Mouse (Mus musculus) brain, adult 10 weeks (tissue): ENCODE data around the gene Dennd4b. TPM values are rescaled to one million over a fixed set of nuclear protein-coding genes. Genes with fewer than 3 reads are reported as not detected.

ENCODE experiments used
- polyA plus RNA-seq: library from polyadenylated mRNA; stranded (reverse); fragments of 350-450 nt; fragmentation: Illumina TruSeq; extraction: RNeasy Lipid Tissue Mini Kit (QIAGEN cat#74804); gene quantifications from one replicate; pipeline ENCODE4 v1.2.3, GENCODE M21; 2015; ENCODE audit warnings: low read depth, low replicate concordance

Gene Dennd4b
- polyA plus RNA-seq: 19.6 TPM

DNA sequence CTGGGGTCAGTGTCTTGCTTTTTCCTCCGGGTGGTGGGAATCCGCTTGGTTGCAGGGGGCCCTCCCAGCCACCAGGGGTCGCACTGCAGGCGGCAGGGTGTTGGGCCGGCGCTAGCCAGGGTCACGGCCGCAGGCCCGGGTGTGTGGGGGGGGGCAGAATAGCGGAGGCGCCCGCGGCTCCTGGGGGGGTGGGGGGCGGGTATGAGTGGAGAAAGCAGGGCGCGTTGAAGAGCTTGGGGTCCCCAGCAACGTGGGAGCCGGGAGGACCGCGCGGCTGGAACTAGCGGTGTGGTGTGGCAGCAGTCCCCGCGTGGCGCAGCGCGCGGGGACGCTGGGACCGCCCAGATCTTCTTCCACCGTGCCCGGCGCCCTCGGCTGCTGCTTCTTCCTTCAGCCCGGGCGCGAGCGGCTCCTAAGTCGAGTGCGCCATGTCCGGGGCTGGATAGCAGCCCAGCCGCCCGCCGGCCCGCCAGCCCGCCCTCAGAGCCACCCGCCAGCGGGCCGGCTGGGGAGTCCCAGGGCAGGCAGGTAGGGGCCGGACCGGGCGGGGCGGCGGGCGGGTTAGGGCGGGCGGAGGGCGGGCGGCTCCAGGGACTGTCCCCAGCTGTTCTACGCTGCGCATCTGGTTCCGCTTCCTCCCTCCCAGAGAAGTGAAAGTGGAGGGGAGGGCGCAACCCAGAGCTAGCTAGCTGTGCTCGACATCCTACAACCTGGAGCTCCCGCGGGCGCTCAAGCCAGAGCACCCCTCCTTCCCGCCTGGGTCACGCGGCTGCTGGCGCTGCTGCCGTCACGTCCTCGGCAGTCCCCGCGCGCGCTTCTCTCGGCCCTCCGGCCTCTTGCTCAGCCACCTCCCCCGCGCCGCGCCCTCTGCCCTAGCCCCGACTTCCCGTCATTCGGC is at the start of gene Dennd4b:
Gene Dennd4b, plus strand, starts transcription at position 152 of the 898 bp plus-strand sequence.

DNA sequence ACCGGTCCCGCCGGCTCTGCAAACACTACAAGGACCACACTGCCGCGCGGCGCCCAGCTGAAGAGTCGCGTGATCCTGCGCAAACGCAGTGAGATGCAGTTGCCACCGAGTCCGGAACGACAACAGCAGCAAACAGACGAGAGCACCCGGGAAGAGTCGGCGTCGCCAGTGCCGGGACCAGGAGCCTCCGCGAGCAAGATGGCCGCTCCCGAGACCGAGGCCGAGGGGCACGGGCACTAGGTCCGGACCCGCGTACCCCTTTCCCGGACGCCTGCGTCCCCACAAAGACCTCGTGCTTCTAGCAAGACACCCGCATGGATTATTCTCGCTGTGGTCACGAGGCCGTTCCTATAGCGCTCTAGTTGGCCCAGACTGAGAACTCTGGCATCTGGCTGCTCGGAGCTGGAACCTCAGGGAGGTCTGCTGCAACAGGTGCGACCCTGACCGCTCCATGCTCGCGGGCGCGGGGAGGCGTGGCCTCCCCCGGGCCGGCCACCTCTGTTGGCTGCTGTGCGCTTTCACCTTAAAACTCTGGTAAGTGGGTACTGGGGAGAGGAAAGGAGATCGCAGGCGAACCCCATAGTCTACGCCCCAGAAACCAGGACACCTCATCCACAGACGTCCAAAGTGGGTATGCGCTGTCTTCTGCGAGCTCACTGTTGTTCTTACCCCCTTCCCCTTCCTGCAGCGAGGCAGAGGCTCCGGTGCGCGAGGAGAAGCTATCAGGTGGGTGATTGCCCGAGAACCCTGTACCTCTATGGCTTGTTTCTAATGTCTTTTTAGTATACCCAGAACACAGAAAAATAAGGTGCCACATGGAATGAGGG is 33.3 kb upstream of the Dennd4b start, which contains the start of gene Jtb:
Gene Jtb, plus strand, starts transcription at position 91 of the 827 bp plus-strand sequence.

DNA sequence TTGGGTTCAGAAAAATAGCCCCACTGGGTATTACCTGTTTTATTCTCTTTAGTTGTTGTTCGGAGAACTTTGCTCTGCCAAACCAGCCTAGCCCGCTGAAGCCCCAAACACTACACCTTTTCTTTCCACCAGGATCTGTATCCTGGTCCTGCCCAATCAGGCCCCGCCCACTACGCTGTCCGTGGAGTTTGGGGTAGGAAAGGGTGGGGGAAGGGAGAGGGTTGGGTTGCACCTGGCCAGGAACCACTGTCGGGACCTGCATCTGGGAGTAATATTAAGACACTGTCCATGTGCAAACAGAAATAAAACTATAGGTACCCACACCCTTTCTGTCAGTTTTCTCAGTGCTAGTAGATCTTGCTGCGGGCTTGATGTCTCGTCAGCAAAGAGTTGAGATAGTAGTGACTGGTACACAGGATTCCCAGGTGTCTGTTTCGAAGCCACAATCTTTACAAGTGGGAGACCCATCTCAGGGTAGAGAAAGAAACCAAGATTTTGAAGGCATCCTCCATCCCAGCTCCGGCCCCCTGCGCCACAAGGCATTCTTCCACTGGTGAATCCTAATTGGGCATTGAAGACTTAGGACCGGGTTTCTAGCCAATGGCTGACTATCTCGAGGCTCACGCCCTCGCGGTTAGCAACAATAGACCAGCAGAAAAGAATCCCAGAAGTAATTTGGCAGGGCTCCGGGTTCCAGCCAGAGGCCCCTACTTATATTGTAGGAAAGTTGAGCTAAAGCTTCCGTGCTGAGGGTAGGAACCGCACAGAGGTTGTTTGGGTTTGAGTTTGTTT is 21.8 kb upstream of the Dennd4b start, which contains the start of gene Creb3l4:
Gene Creb3l4, minus strand, starts transcription at position 529 of the 792 bp plus-strand sequence.

DNA sequence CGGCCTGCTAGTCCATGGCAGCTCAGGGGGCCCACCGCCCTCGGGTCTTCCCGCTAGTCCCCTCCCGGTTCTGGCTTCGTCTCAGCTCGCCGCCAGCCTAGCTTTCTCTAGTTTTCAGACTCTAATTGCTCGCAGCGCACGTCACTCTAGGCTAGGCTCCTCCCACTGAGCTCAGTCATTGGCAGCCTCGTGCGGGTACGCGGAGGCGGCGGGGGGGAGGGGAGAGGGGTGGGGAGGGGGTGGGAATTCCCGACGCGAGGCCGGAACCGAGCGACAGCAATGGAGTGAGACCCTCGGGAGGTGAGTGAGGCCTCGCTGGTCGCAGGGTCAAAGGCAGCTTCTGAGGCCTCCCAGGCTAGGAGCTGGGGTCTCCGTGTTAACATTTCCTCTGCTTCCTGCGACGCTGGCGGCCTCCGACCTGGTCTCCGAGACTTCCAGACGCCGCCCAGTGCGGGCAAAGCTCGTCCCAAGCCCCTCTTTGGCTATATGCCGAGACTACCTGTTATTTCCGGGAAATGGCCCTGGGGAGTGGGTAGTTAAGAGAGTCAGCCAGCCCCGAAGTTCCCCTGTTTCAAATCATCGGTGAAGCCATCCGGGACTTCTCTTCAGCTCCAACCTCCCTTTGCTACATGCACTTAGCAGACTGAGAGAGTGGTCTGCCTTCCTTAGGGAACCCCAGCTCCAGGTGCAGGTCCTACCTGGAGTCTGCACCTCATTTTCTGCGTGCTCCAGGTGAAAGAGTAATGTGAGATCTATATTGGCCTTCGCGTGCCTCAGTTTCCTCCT is 16.8 kb upstream of the Dennd4b start, which contains the start of gene Slc39a1:
Gene Slc39a1, plus strand, starts transcription at position 213 of the 786 bp plus-strand sequence.

DNA sequence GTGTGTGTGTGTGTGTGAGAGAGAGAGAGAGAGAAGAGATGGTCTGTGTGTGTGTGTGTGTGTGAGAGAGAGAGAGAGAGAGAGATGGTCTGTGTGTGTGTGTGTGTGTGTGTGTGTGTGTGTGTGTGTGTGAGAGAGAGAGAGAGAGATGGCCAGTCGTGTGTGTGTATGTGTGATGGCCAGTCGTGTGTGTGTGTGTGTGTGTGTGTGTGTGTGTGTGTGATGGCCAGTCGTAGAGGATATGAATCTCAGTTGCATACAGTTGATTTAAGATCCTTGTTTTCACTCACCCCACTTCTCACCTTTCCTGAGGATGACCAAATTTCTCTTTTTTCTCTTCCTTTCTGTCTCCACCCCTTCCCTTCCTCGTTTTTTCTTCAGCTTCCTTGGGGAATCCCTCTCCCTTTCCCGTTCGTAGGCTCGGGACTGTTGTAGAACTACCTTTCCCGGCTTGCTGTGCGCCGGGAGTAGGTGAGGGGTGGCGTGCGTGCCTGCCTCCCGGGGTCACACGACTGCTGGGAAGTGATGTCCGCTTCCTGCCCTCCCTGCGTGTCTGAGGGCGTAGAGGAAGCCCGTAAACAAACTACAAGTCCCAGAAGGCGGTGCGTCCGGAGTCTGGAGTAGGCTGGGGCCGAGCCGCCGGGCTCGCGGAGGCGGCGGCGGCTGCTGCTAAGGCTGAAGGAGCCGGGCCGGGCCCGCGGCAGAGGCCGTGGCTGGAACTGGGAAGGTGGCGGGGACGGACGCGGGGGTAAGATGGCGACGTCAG is 11.1 kb upstream of the Dennd4b start, which contains the start of gene Crtc2:
Gene Crtc2, plus strand, starts transcription at position 511 of the 766 bp plus-strand sequence.

DNA sequence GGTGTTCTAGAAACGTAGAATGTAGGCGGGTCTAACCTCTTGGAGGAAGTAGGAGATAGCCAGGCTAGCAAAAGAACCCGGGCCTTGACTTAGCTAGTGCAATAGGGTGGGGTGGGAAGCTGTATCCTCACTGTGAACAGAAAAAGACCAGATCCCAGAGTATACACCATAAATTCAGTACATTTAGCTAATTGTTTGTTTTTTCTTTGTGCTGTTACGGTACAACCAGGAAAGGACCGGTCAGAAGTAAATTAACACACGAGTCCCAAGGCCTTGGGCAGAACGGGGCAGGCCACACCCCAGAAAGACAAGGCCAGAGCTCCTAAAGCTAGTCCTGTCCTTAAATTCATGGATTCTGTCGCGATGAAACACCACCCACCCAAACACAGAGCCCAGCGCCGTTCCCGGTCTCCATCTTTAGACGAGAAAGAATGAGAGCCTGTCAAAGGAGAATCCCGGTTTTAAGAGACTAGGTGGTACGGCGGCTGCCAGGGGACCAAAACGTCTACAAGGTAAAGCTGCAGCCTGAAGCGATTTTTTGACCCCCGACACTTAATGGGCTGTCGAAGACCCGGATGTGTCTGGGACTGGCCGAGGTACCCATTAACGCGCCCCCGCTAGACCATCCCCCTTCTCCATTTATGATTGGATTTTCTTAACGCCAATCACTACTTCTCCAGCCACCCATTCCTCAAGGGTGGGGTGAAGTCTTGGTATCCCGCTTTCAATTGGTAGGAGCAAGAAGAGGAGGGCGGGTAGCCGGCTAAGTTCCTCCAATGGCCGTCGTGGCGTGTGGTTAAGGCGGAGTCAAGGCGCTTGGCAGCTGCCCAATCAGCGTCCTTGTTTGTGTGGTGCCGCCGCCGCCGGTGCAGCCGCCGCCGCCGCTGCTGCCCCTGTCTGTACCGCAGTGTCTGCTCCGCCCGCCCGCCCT is 27.6 kb downstream of the Dennd4b start, which contains the start of gene Gatad2b:
Gene Gatad2b, plus strand, starts transcription at position 834 of the 931 bp plus-strand sequence.

Other genes starting within 250 kb of the Dennd4b start
- gene 4933434E20Rik, start 213.5 kb upstream of the Dennd4b start, polyA plus RNA-seq: 126 TPM
- 73.2 TPM for gene Ubap2l, start 212.6 kb upstream of the Dennd4b start, polyA plus RNA-seq
- gene Tpm3, start 192.5 kb upstream of the Dennd4b start, polyA plus RNA-seq: 200 TPM
- 0.12 TPM for gene Nup210l, start 161.1 kb upstream of the Dennd4b start, polyA plus RNA-seq
- gene Rps27, start 51.5 kb upstream of the Dennd4b start, polyA plus RNA-seq: 2,748 TPM
- gene Rab13, start 51.5 kb upstream of the Dennd4b start, polyA plus RNA-seq: 11.1 TPM
- gene Jtb, start 33.6 kb upstream of the Dennd4b start, polyA plus RNA-seq: 74.3 TPM
- gene Creb3l4, start 21.7 kb upstream of the Dennd4b start, polyA plus RNA-seq: 0.43 TPM
- gene Slc39a1, start 17.0 kb upstream of the Dennd4b start, polyA plus RNA-seq: 38.5 TPM
- 26.1 TPM for gene Crtc2, start 11.0 kb upstream of the Dennd4b start, polyA plus RNA-seq
- gene Gatad2b, start 28.0 kb downstream of the Dennd4b start, polyA plus RNA-seq: 30.8 TPM
- 5.1 TPM for gene Slc27a3, start 124.8 kb downstream of the Dennd4b start, polyA plus RNA-seq
- gene Ints3, start 168.4 kb downstream of the Dennd4b start, polyA plus RNA-seq: 40.2 TPM
- gene Npr1, start 200.7 kb downstream of the Dennd4b start, polyA plus RNA-seq: 2.9 TPM
- 126 TPM for gene Ilf2, start 210.9 kb downstream of the Dennd4b start, polyA plus RNA-seq
- gene Snapin, start 225.8 kb downstream of the Dennd4b start, polyA plus RNA-seq: 69.1 TPM
- gene Chtop, start 244.3 kb downstream of the Dennd4b start, polyA plus RNA-seq: 185 TPM
- 248 TPM for gene S100a1, start 249.2 kb downstream of the Dennd4b start, polyA plus RNA-seq
- gene S100a13, start 249.2 kb downstream of the Dennd4b start, polyA plus RNA-seq: 69.5 TPM